Mouse (Mus musculus) intestine, embryonic 16.5 days (tissue): ENCODE measurements around the gene Pkig. TPM values are rescaled to one million over a fixed set of nuclear protein-coding genes. Genes with fewer than 3 reads are reported as not detected.

Experiments
- ATAC-seq: fragments of 200-750 bp; cut with Nextera tagmentation; 2 replicates; pipeline ENCODE4 v1.8.0; 2017; ENCODE audit warnings: moderate TSS enrichment, moderate library complexity
- H3K27ac ChIP-seq: fragments of 300-500 bp; sonication (generic); 2 replicates; pipeline ENCODE4 v1.5.1; 2014; ENCODE audit warnings: mild to moderate bottlenecking, low read length
- H3K27me3 ChIP-seq: fragments of 300-500 bp; sonication (generic); replicated peaks from 2 replicates; pipeline ENCODE4 v1.6.1; 2014; ENCODE audit warnings: low read length, control low read depth, mixed read lengths; ENCODE audit not compliant: control insufficient read depth, insufficient read depth
- H3K36me3 ChIP-seq: fragments of 300-500 bp; sonication (generic); 2 replicates; pipeline ENCODE4 v1.6.1; 2014; ENCODE audit warnings: low read length, control low read depth; ENCODE audit not compliant: control insufficient read depth, insufficient read depth
- H3K4me1 ChIP-seq: fragments of 300-500 bp; sonication (generic); 2 replicates; pipeline ENCODE4 v1.6.1; 2014; ENCODE audit warnings: low read length, control low read depth, mixed read lengths; ENCODE audit not compliant: control insufficient read depth, insufficient read depth
- H3K4me2 ChIP-seq: fragments of 300-500 bp; sonication (generic); 2 replicates; pipeline ENCODE4 v1.6.1; 2014; ENCODE audit warnings: low read depth, low read length, control low read depth
- H3K4me3 ChIP-seq: fragments of 300-500 bp; sonication (generic); 2 replicates; pipeline ENCODE4 v1.5.1; 2014; ENCODE audit warnings: mild to moderate bottlenecking, low read length
- H3K9ac ChIP-seq: fragments of 300-500 bp; sonication (generic); 2 replicates; pipeline ENCODE4 v1.6.1; 2014; ENCODE audit warnings: low read depth, low read length
- H3K9me3 ChIP-seq: fragments of 300-500 bp; sonication (generic); 2 replicates; pipeline ENCODE4 v1.6.1; 2016; ENCODE audit warnings: low read length, control low read depth; ENCODE audit not compliant: control insufficient read depth
- WGBS: fragments of 180-500 bp; shearing (Covaris S2); extraction: QIAGEN DNeasy Blood & Tissue Kit; methylation state at CpG from one replicate; pipeline ENCODE4 v1.1.7; 2014; 5-methylcytosine and 5-hydroxymethylcytosine counted together
- polyA plus RNA-seq: library from polyadenylated mRNA; unstranded; fragments of >200 nt; fragmentation: Nextera tagmentation; extraction: Ambion mirVana; gene quantifications from 2 replicates; pipeline ENCODE4 v1.2.1, GENCODE M21; 2015

The Pkig gene
- polyA plus RNA-seq, 1 experiment from 2014 or later, result 122 TPM

GRCm38 (mm10) chr2:163640493-163640892 lies 17.7 kb upstream of the Pkig start:
- Histone ChIP-seq H3K4me1 (peaks cover 46% of the 10 kb centered on the region), H3K27ac (no peak overlapping the region), H3K36me3 (peaks cover 6% of the 10 kb centered on the region; the same call in 1 of the 2 replicates), H3K4me2 (no peak overlapping the region), H3K9ac (no peak overlapping the region), H3K4me3 (no peak overlapping the region), H3K9me3 (no peaks in the 10 kb centered on the region), H3K27me3 (no peaks in the 10 kb centered on the region)
- 79% methylated on average over 3 of the region's 3 CpGs for WGBS
- ATAC-seq, result no peak

- Histone ChIP-seq H3K27ac (0 out of 2 replicates have a peak overlapping the region, but pooled peaks have one; percentile 46), H3K4me1 (peaks cover 46% of the 10 kb centered on the region), H3K9ac (no peak overlapping the region), H3K4me2 (no peak overlapping the region), H3K9me3 (no peaks in the 10 kb centered on the region), H3K36me3 (0 out of 2 replicates have a peak, but pooled peaks cover 1% of the 10 kb centered on the region), H3K4me3 (no peak overlapping the region), H3K27me3 (no peaks in the 10 kb centered on the region)
- ATAC-seq, result no peak
- 46% methylated on average over 3 of the region's 3 CpGs for WGBS
These were observed 16.5 kb upstream of the Pkig start for GRCm38 (mm10) chr2:163641681-163642080.

- peaks cover 41% of the 10 kb centered on the region for H3K4me1 ChIP-seq
- no peaks in the 10 kb centered on the region for H3K36me3 ChIP-seq
- peak overlapping the region; percentile 100 for H3K27ac ChIP-seq
- peak overlapping the region; percentile 94 for H3K4me3 ChIP-seq
- H3K9ac ChIP-seq, result peak overlapping the region; percentile 98
- H3K4me2 ChIP-seq, result peak overlapping the region; percentile 73
- no peaks in the 10 kb centered on the region for H3K9me3 ChIP-seq
- no peaks in the 10 kb centered on the region for H3K27me3 ChIP-seq
- 85% methylated on average over 30 of the region's 30 CpGs for WGBS
- ATAC-seq, result no peak
These were observed 15.3 kb upstream of the Pkig start for GRCm38 (mm10) chr2:163642685-163643575.

GRCm38 (mm10) chr2:163643576-163643971 lies 14.6 kb upstream of the Pkig start:
- peak overlapping the region; percentile 98 for H3K9ac ChIP-seq
- 51% methylated on average over 2 of the region's 2 CpGs for WGBS
- H3K4me2 ChIP-seq, result peak overlapping the region; percentile 73

GRCm38 (mm10) chr2:163644047-163644446 lies 14.1 kb upstream of the Pkig start:
- Histone ChIP-seq H3K4me1 (peaks cover 35% of the 10 kb centered on the region), H3K9ac (peak overlapping the region; percentile 98), H3K9me3 (no peaks in the 10 kb centered on the region), H3K4me2 (peak overlapping the region; percentile 73), H3K4me3 (peak overlapping the region; percentile 94), H3K27ac (peak overlapping the region; percentile 100), H3K36me3 (no peaks in the 10 kb centered on the region), H3K27me3 (no peaks in the 10 kb centered on the region)
- WGBS, result 6% methylated on average over 4 of the region's 4 CpGs
- no peak for ATAC-seq

More at GRCm38 (mm10) chr2:163643576-163643971, 14.6 kb upstream of the Pkig start:
- peak overlapping the region; percentile 94 for H3K4me3 ChIP-seq
- H3K4me1 ChIP-seq, result peaks cover 37% of the 10 kb centered on the region
- no peaks in the 10 kb centered on the region for H3K27me3 ChIP-seq
- no peaks in the 10 kb centered on the region for H3K9me3 ChIP-seq
- no peak for ATAC-seq
- no peaks in the 10 kb centered on the region for H3K36me3 ChIP-seq
- H3K27ac ChIP-seq, result peak overlapping the region; percentile 100

GRCm38 (mm10) chr2:163644575-163645385 lies 13.4 kb upstream of the Pkig start, which contains the start of gene Serinc3:
Serinc3 (minus strand) TSS chr2:163645131.
- under 1% methylated on average over 74 of the region's 74 CpGs for WGBS
- Histone ChIP-seq H3K27ac (peak within 1 kb of the TSS; percentile 100), H3K36me3 (no peaks in the 10 kb centered on the region), H3K9me3 (no peaks in the 10 kb centered on the region), H3K9ac (peak within 1 kb of the TSS; percentile 98), H3K4me1 (peaks cover 33% of the 10 kb centered on the region), H3K27me3 (no peaks in the 10 kb centered on the region), H3K4me3 (peak within 1 kb of the TSS; percentile 94), H3K4me2 (peak within 1 kb of the TSS; percentile 73)
- peak; percentile 96 for ATAC-seq

- peaks cover 26% of the 10 kb centered on the region for H3K4me1 ChIP-seq
- H3K9me3 ChIP-seq, result peaks cover 3% of the 10 kb centered on the region; the same call in 1 of the 2 replicates
- H3K36me3 ChIP-seq, result no peaks in the 10 kb centered on the region
- WGBS, result 73% methylated on average over 11 of the region's 11 CpGs
- peak overlapping the region; percentile 100 for H3K27ac ChIP-seq
- H3K9ac ChIP-seq, result 0 out of 2 replicates have a peak overlapping the region, but pooled peaks have one; percentile 98
- H3K4me2 ChIP-seq, result peak overlapping the region; percentile 44; the same call in 1 of the 2 replicates
- ATAC-seq, result no peak
- H3K4me3 ChIP-seq, result no peak overlapping the region
- no peaks in the 10 kb centered on the region for H3K27me3 ChIP-seq
These were observed 12.3 kb upstream of the Pkig start for GRCm38 (mm10) chr2:163645700-163646460.

- Histone ChIP-seq H3K9ac (no peak overlapping the region), H3K27me3 (no peaks in the 10 kb centered on the region), H3K9me3 (peaks cover 3% of the 10 kb centered on the region; the same call in 1 of the 2 replicates), H3K4me3 (no peak overlapping the region), H3K36me3 (no peaks in the 10 kb centered on the region), H3K4me2 (no peak overlapping the region), H3K4me1 (peaks cover 20% of the 10 kb centered on the region), H3K27ac (no peak overlapping the region)
- 83% methylated on average over 5 of the region's 5 CpGs for WGBS
- ATAC-seq, result no peak
These were observed 11.6 kb upstream of the Pkig start for GRCm38 (mm10) chr2:163646461-163647080.
